Mouse (Mus musculus) heart, postnatal 0 days (tissue): ENCODE data around the gene Micu2. TPM values are rescaled to one million over a fixed set of nuclear protein-coding genes. Genes with fewer than 3 reads are reported as not detected.

Experiments used
- ATAC-seq: fragments of 200-750 bp; cut with Nextera tagmentation; 2 replicates; pipeline ENCODE4 v1.8.0; 2017; ENCODE audit warnings: low read depth, moderate number of reproducible peaks, moderate library complexity; ENCODE audit not compliant: insufficient read depth
- DNase-seq: peaks from one replicate; pipeline ENCODE4 v3.0.0-alpha.2; 2016; ENCODE audit warnings: low spot score
- H3K27ac ChIP-seq: fragments of 300-500 bp; sonication (generic); 2 replicates; pipeline ENCODE4 v1.5.1; 2014; ENCODE audit warnings: low read depth, mild to moderate bottlenecking
- H3K27me3 ChIP-seq: fragments of 300-500 bp; sonication (generic); 2 replicates; pipeline ENCODE4 v1.6.1; 2014; ENCODE audit warnings: low read length, mixed read lengths; ENCODE audit not compliant: control insufficient read depth, insufficient read depth
- H3K36me3 ChIP-seq: fragments of 300-500 bp; sonication (generic); replicated peaks from 2 replicates; pipeline ENCODE4 v1.6.1; 2014; ENCODE audit warnings: low read length, mixed read lengths; ENCODE audit not compliant: control insufficient read depth, insufficient read depth
- H3K4me1 ChIP-seq: fragments of 300-500 bp; sonication (generic); 2 replicates; pipeline ENCODE4 v1.6.1; 2014; ENCODE audit warnings: antibody characterized with exemption; ENCODE audit not compliant: control insufficient read depth, insufficient read depth
- H3K4me2 ChIP-seq: fragments of 300-500 bp; sonication (generic); 2 replicates; pipeline ENCODE4 v1.6.1; 2014; ENCODE audit warnings: low read depth, mild to moderate bottlenecking, low read length, moderate library complexity
- H3K4me3 ChIP-seq: fragments of 300-500 bp; sonication (generic); 2 replicates; pipeline ENCODE4 v1.5.1; 2014; ENCODE audit warnings: low read depth, low read length
- H3K9ac ChIP-seq: fragments of 300-500 bp; sonication (generic); replicated peaks from 2 replicates; pipeline ENCODE4 v1.6.1; 2014; ENCODE audit warnings: low read depth, low read length, mixed read lengths
- H3K9me3 ChIP-seq: fragments of 300-500 bp; sonication (generic); replicated peaks from 2 replicates; pipeline ENCODE4 v1.6.1; 2016; ENCODE audit warnings: low read length; ENCODE audit not compliant: control insufficient read depth
- CTCF ChIP-seq: IDR thresholded peaks from 2 replicates; pipeline ENCODE4 v1.5.1; 2016; ENCODE audit warnings: antibody characterized with exemption, control low read depth, low read depth
- EP300 ChIP-seq: IDR thresholded peaks from 2 replicates; pipeline ENCODE4 v1.6.1; 2016; ENCODE audit warnings: antibody characterized with exemption, low read depth
- WGBS: fragments of 180-500 bp; shearing (Covaris S2); extraction: QIAGEN DNeasy Blood & Tissue Kit; methylation state at CpG from one replicate; pipeline ENCODE4 v1.1.7; 2014; 5-methylcytosine and 5-hydroxymethylcytosine counted together
- polyA plus RNA-seq: library from polyadenylated mRNA; unstranded; fragments of >200 nt; fragmentation: Nextera tagmentation; extraction: Ambion mirVana; gene quantifications from 2 replicates; pipeline ENCODE4 v1.2.1, GENCODE M21; 2015
- total RNA-seq: library from RNA; depleted of rRNA; stranded (reverse); fragments of >200 nt; gene quantifications from 2 replicates; pipeline ENCODE4 v1.2.3, GENCODE M21; 2014; ENCODE audit warnings: low replicate concordance

Gene Micu2
- total and polyA plus RNA-seq, 2 experiments from 2014 or later: 48.0 to 70.7 TPM

DNA sequence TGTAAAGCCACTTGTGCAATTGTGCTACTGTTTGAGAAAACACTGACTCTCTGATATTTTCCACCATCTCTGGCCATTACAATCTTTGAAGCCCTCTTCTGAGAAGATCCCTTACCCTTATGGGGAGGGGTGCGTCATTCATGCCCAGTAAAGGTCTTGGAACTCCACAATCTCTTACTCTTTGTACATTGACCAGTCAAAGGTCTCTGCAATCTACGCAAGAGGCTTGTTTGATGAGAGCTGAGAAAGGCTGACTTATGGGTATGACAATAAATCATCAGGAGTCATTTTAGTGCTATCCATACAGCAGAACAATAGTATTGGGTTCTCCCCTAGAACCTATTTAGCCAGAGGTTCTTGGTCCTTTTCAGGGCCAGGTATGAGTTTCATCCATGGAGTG lies 9.9 kb downstream of the Micu2 start:
- H3K4me2 ChIP-seq: no peak overlapping the region
- H3K4me1 ChIP-seq: 0 out of 2 replicates have a peak, but pooled peaks cover 6% of the 10 kb centered on the region
- TF ChIP-seq CTCF: no peak
- TF ChIP-seq EP300: no peak
- H3K4me3 ChIP-seq: no peak overlapping the region
- no peak overlapping the region for H3K9ac ChIP-seq
- no peaks in the 10 kb centered on the region for H3K27me3 ChIP-seq
- peaks cover 5% of the 10 kb centered on the region; the same call in 1 of the 2 replicates for H3K9me3 ChIP-seq
- no peak for DNase-seq
- H3K27ac ChIP-seq: no peak overlapping the region
- no peak for ATAC-seq
- WGBS: 96% methylated on average over 2 of the region's 2 CpGs
- peaks cover 20% of the 10 kb centered on the region for H3K36me3 ChIP-seq

DNA sequence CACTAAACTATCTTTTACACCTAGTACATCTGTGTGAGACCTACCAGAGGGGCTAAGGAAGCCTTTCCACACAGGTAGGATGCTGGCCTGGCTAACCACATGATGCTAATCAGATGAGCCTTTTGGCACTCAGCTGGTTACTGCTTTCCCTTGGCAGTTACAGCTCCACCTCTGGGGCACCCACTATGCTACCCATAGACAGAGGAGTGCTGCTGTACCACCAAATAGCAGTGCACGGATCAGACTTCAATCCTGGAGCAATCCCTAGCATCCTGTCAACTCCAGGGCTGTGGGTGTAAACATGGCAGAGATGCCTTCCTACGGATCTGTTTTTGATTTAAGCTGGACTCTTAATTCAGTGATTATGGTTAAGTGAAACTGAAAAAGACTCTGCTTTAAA lies 13.3 kb downstream of the Micu2 start:
- H3K36me3 ChIP-seq: peaks cover 16% of the 10 kb centered on the region
- H3K4me3 ChIP-seq: no peak overlapping the region
- no peak overlapping the region for H3K9ac ChIP-seq
- TF ChIP-seq CTCF (no peak), EP300 (no peak)
- DNase-seq (no peak), ATAC-seq (no peak)
- H3K4me1 ChIP-seq: peaks cover 10% of the 10 kb centered on the region; the same call in 1 of the 2 replicates
- no peak overlapping the region for H3K27ac ChIP-seq
- H3K27me3 ChIP-seq: no peaks in the 10 kb centered on the region
- H3K9me3 ChIP-seq: peaks cover 5% of the 10 kb centered on the region; the same call in 1 of the 2 replicates
- WGBS: 68% methylated on average over 2 of the region's 2 CpGs
- no peak overlapping the region for H3K4me2 ChIP-seq

DNA sequence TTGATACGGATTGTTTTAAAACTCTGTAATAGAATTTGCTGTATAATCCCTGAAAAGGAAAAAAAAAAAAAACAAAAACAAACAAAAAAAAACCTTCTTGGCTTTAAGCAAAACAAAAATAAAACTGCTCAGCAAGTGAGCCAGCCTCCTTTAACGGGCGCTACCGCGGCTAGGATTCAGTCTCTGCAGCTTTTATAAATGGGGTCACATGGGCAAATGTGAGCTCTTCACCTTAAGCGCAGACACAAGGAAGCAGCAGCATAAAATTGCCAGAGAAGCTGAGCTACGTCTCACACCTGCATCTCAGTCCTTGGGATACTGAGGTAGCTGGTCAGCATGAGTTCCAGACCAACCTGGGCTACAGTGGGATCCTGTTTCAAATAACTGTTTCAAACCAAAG lies 16.6 kb downstream of the Micu2 start:
- TF ChIP-seq EP300 (no peak), CTCF (no peak)
- Histone ChIP-seq H3K4me1 (peaks cover 23% of the 10 kb centered on the region), H3K4me2 (no peak overlapping the region), H3K36me3 (peaks cover 2% of the 10 kb centered on the region; the same call in 1 of the 2 replicates), H3K9me3 (no peaks in the 10 kb centered on the region), H3K27me3 (no peaks in the 10 kb centered on the region), H3K4me3 (no peak overlapping the region), H3K27ac (no peak overlapping the region), H3K9ac (no peak overlapping the region)
- WGBS: 51% methylated on average over 7 of the region's 7 CpGs
- ATAC-seq: no peak
- DNase-seq: no peak

DNA sequence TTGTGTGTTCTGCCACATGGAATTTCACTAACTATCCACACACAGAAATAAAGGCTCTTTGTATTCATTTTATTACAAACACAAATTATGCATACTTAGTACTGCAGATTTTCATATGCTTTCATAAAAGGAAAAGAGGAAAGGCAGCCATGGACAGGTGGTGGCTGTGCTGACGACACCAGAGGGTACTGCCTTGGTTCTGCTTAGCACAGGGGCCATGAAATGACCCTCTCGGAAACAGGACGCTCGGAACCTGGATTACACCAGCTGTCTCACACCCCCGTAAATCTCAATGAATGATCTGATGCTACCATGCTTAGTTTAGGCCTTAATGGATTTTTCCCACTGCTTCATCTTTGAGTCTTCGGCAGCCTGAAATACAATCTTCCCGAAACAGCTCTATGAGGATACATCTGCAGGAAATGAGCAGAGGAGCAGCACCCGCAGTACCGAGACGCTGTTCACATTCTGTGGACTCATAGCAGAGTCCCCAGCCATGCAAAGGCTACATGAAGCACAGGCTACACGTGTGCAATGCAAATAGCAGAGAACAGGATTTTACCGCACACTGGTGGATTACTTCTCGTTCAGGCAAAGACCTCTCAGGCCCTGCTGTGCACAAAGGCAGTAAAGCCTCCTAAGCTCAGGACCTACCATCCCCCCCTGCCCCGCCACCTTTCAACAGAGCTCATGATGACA lies 17.2 kb downstream of the Micu2 start:
- WGBS: 52% methylated on average over 14 of the region's 14 CpGs
- Histone ChIP-seq H3K36me3 (no peaks in the 10 kb centered on the region; the same call in 1 of the 2 replicates), H3K4me2 (no peak overlapping the region)

DNA sequence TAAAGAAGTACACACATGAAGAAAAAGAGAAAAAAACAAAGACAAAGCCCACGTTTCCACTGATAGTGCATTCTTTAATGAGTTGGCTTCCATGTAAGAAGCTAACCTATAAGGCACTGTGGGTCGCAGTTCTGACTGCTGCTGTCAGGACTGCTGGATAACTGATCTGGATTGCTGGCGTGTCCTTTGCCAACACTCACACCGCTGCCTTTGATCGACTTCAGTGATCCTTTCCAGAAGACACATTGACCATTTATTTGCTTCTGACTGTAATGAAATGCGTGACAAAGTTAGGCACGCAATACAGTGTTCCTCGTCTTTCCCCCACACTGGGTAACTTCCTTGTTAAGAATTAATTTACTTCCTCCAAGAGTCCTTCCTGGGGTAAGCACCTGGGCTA lies 18.3 kb downstream of the Micu2 start:
- TF ChIP-seq EP300: no peak
- TF ChIP-seq CTCF: no peak
- ATAC-seq (no peak), DNase-seq (no peak)
- Histone ChIP-seq H3K27ac (no peak overlapping the region), H3K9me3 (no peaks in the 10 kb centered on the region), H3K4me3 (no peak overlapping the region), H3K27me3 (no peaks in the 10 kb centered on the region), H3K4me2 (no peak overlapping the region), H3K36me3 (no peaks in the 10 kb centered on the region), H3K9ac (no peak overlapping the region), H3K4me1 (peaks cover 23% of the 10 kb centered on the region)
- WGBS: 74% methylated on average over 8 of the region's 8 CpGs

More for the DNA sequence above, 17.2 kb downstream of the Micu2 start:
- no peaks in the 10 kb centered on the region for H3K9me3 ChIP-seq
- H3K4me3 ChIP-seq: no peak overlapping the region
- H3K9ac ChIP-seq: no peak overlapping the region
- DNase-seq: peak; percentile 18
- no peaks in the 10 kb centered on the region for H3K27me3 ChIP-seq
- peak overlapping the region; percentile 46 for H3K27ac ChIP-seq
- TF ChIP-seq EP300: no peak
- TF ChIP-seq CTCF: no peak
- 0 out of 2 replicates have a peak, but pooled peaks have one; percentile 24 for ATAC-seq
- H3K4me1 ChIP-seq: peaks cover 23% of the 10 kb centered on the region

DNA sequence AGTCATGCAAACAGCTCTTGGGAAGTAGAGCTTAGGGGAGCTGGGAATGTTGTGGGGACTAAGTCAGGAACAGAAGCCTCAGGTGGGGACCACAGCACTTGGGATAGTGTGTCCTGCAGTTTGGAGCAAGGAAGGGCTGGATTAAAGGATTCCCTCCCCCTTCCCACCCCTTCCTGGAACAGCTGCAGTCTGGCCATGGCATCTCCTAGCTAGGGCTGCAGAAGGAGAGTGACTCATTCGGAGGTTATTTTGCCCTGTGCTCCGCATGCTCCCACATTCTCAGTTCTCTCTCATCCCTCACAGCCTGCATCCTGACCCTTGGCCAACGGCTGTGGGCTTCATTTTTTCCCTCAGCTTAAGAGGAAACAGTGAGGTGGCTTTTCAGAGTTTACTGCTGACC lies 18.9 kb downstream of the Micu2 start:
- ATAC-seq (0 out of 2 replicates have a peak, but pooled peaks have one; percentile 67), DNase-seq (peak; percentile 35)
- no peak for TF ChIP-seq EP300
- TF ChIP-seq CTCF: 0 out of 2 replicates have a peak, but pooled peaks have one; percentile 4
- H3K9me3 ChIP-seq: no peaks in the 10 kb centered on the region
- WGBS: 24% methylated on average over 3 of the region's 3 CpGs
- no peaks in the 10 kb centered on the region for H3K36me3 ChIP-seq
- no peak overlapping the region for H3K27ac ChIP-seq
- no peak overlapping the region for H3K9ac ChIP-seq
- peaks cover 23% of the 10 kb centered on the region for H3K4me1 ChIP-seq
- no peaks in the 10 kb centered on the region for H3K27me3 ChIP-seq
- no peak overlapping the region for H3K4me2 ChIP-seq
- H3K4me3 ChIP-seq: no peak overlapping the region
